Mouse (Mus musculus): Measurements from ENCODE around the gene Myo15b.

- TF ChIP-seq CTCF (IDR thresholded peaks at IDR 0.05; ENCODE audit: low read depth) (peak; percentile 27; the same call in 1 of the 2 replicates), EP300 (IDR thresholded peaks at IDR 0.05; ENCODE audit: low read depth) (peak; percentile 84)
These were observed 52.9 kb downstream of the Myo15b start for GRCm38 (mm10) chr11:115911134-115911561.

Measured in liver, embryonic 14.5 days (tissue).